Mouse (Mus musculus) forebrain, embryonic 15.5 days (tissue): ENCODE measurements at regions not wholly inside any gene's neighbourhood (a gene's known extent, or its start where the extent isn't known, plus 50 kb on each side); places are given as distances from the start of the nearest gene placed in this dataset.

Experiments used
- ATAC-seq: fragments of 200-750 bp; cut with Nextera tagmentation; replicated peaks from 2 replicates; pipeline ENCODE4 v1.8.0; 2017; ENCODE audit warnings: mild to moderate bottlenecking, moderate TSS enrichment, moderate library complexity
- H3K27ac ChIP-seq: fragments of 300-500 bp; sonication (generic); replicated peaks from 2 replicates; pipeline ENCODE4 v1.5.1; 2015; ENCODE audit warnings: mild to moderate bottlenecking, inconsistent platforms
- H3K27me3 ChIP-seq: fragments of 300-500 bp; sonication (generic); 2 replicates; pipeline ENCODE4 v1.6.1; 2015; ENCODE audit warnings: inconsistent platforms
- H3K36me3 ChIP-seq: fragments of 300-500 bp; sonication (generic); 2 replicates; pipeline ENCODE4 v1.6.1; 2015; ENCODE audit warnings: mild to moderate bottlenecking, inconsistent platforms
- H3K4me1 ChIP-seq: fragments of 300-500 bp; sonication (generic); 2 replicates; pipeline ENCODE4 v1.6.1; 2015; ENCODE audit warnings: inconsistent platforms
- H3K4me2 ChIP-seq: fragments of 300-500 bp; sonication (generic); replicated peaks from 2 replicates; pipeline ENCODE4 v1.6.1; 2015; ENCODE audit warnings: mild to moderate bottlenecking, inconsistent platforms
- H3K4me3 ChIP-seq: fragments of 300-500 bp; sonication (generic); 2 replicates; pipeline ENCODE4 v1.5.1; 2015; ENCODE audit warnings: mild to moderate bottlenecking, inconsistent platforms
- H3K9ac ChIP-seq: fragments of 300-500 bp; sonication (generic); replicated peaks from 2 replicates; pipeline ENCODE4 v1.6.1; 2015; ENCODE audit warnings: mild to moderate bottlenecking, inconsistent platforms
- H3K9me3 ChIP-seq: fragments of 300-500 bp; sonication (generic); 2 replicates; pipeline ENCODE4 v1.6.1; 2016; ENCODE audit warnings: inconsistent platforms
- WGBS: fragments of 180-500 bp; shearing (Covaris S2); methylation state at CpG from one replicate; pipeline ENCODE4 v1.1.7; 2015; ENCODE audit warnings: mixed read lengths; 5-methylcytosine and 5-hydroxymethylcytosine counted together

DNA sequence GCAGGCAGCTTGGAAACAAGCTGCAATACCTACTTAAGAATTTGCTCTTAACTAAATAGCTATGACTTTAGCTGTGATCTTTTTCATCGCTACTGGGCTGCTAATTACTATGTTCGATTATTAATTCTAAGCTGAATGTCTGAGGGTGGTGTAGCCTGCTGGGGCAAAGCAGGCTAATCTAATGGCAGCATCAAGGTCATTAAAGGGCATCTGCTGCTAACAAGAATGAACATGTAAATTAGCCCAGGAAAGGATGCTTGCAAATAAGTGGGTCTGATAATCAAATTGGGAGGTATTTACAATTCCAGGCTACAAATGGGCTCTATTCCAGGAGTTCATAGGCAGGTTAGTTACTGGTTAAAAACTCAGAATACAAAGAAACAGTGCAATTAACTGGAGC is 327.5 kb upstream of the Gcfc2 start:
- no peaks in the 10 kb centered on the region for H3K27me3 ChIP-seq
- H3K36me3 ChIP-seq, result no peaks in the 10 kb centered on the region
- no peak overlapping the region for H3K4me3 ChIP-seq
- 0 out of 2 replicates have a peak, but pooled peaks cover 4% of the 10 kb centered on the region for H3K4me1 ChIP-seq
- H3K9ac ChIP-seq, result no peak overlapping the region
- no peak overlapping the region for H3K4me2 ChIP-seq
- no peak overlapping the region for H3K27ac ChIP-seq
- ATAC-seq, result peak; percentile 53; the same call in 1 of the 2 replicates
- WGBS, result 10% methylated on average over 2 of the region's 2 CpGs
- H3K9me3 ChIP-seq, result no peaks in the 10 kb centered on the region

- Histone ChIP-seq H3K9ac (no peak overlapping the region), H3K27me3 (no peaks in the 10 kb centered on the region), H3K9me3 (no peaks in the 10 kb centered on the region), H3K4me1 (no peaks in the 10 kb centered on the region), H3K4me3 (no peak overlapping the region), H3K36me3 (no peaks in the 10 kb centered on the region), H3K4me2 (no peak overlapping the region), H3K27ac (no peak overlapping the region)
- WGBS, result 55% methylated on average over 1 of the region's 1 CpGs
- no peak for ATAC-seq
These were observed 314.8 kb upstream of the Gcfc2 start for GRCm38 (mm10) chr6:81608637-81609036.

- Histone ChIP-seq H3K4me1 (no peaks in the 10 kb centered on the region), H3K4me2 (no peak overlapping the region), H3K4me3 (no peak overlapping the region), H3K9ac (no peak overlapping the region), H3K27ac (no peak overlapping the region), H3K36me3 (no peaks in the 10 kb centered on the region), H3K27me3 (no peaks in the 10 kb centered on the region), H3K9me3 (no peaks in the 10 kb centered on the region)
- 87% methylated on average over 6 of the region's 6 CpGs for WGBS
- no peak for ATAC-seq
These were observed 311.5 kb upstream of the Gcfc2 start for GRCm38 (mm10) chr6:81611980-81612379.

DNA sequence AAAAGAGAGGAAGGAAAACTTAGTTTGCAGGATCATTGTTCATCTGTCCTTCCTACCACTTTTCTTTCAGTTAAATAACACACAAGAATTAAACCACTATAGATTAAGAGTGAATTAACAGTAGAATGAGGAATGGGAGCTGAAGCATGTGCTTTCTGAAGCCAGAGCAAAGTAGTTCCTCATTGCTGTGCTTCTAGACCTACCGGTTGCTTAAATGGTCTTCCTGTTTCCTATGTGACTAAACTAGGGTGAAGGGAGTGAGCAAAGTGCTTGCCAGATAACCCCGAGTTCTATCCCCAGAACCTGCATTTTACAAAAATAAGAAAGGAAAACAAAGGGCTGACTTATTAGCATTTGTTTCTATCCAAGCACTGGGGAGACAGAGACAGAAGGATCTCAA is 305.5 kb upstream of the Gcfc2 start:
- no peaks in the 10 kb centered on the region for H3K36me3 ChIP-seq
- H3K4me3 ChIP-seq, result no peak overlapping the region
- no peak overlapping the region for H3K27ac ChIP-seq
- H3K4me1 ChIP-seq, result no peaks in the 10 kb centered on the region
- no peak overlapping the region for H3K4me2 ChIP-seq
- no peaks in the 10 kb centered on the region for H3K9me3 ChIP-seq
- H3K27me3 ChIP-seq, result no peaks in the 10 kb centered on the region
- no peak overlapping the region for H3K9ac ChIP-seq
- no peak for ATAC-seq
- WGBS, result 83% methylated on average over 2 of the region's 2 CpGs

DNA sequence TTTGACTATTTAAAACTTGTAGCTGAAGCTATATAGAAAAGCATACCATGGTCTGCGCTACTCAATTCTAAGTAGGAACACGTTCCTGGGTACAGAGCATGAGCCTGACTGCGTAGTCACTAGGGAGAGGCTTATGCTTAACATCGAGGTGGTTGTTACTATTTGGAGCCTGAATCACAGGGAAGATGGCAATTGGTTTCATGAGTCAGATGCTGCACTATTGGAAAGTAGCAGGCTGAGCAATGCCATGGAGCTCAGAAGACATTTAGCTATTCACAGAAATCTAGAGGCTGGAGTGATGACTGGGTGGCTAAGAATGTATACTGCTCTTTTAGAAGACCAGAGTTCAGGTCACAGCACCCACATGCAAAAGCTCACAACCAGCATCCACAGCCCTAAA is 302.4 kb upstream of the Gcfc2 start:
- H3K27ac ChIP-seq, result no peak overlapping the region
- H3K4me2 ChIP-seq, result no peak overlapping the region
- no peak overlapping the region for H3K4me3 ChIP-seq
- no peak for ATAC-seq
- H3K9ac ChIP-seq, result no peak overlapping the region
- no peaks in the 10 kb centered on the region for H3K36me3 ChIP-seq
- no peaks in the 10 kb centered on the region for H3K4me1 ChIP-seq
- no peaks in the 10 kb centered on the region for H3K27me3 ChIP-seq
- no peaks in the 10 kb centered on the region for H3K9me3 ChIP-seq
- WGBS, result 95% methylated on average over 4 of the region's 4 CpGs

GRCm38 (mm10) chr6:81622714-81623113 is 300.8 kb upstream of the Gcfc2 start:
- Histone ChIP-seq H3K9me3 (no peaks in the 10 kb centered on the region), H3K36me3 (no peaks in the 10 kb centered on the region), H3K4me1 (no peaks in the 10 kb centered on the region), H3K27me3 (no peaks in the 10 kb centered on the region), H3K27ac (no peak overlapping the region), H3K4me3 (no peak overlapping the region), H3K4me2 (no peak overlapping the region), H3K9ac (no peak overlapping the region)
- WGBS, result 82% methylated on average over 5 of the region's 5 CpGs
- no peak for ATAC-seq

DNA sequence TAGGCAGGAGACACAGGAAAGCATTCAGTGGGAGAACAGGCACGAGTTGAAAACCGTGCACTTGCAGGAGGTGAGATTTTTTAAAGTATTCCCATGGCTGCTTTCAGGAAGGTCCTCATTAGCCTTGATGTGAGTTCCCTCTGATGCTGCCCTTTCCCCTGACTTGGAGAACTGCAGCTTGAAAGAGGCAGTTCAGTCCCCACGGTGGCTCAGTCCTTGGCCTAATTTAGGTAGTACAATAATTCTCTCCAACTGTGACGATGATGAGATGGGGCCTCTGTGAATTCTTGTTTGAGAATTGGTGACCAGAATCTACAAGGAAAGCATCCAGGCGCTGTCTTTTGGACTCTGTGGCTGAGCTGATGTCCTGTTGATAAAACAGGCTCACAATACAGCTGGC is 298.5 kb upstream of the Gcfc2 start:
- H3K9me3 ChIP-seq, result no peaks in the 10 kb centered on the region
- WGBS, result 55% methylated on average over 5 of the region's 5 CpGs
- no peak overlapping the region for H3K27ac ChIP-seq
- H3K36me3 ChIP-seq, result no peaks in the 10 kb centered on the region
- H3K4me3 ChIP-seq, result no peak overlapping the region
- H3K27me3 ChIP-seq, result no peaks in the 10 kb centered on the region
- no peak overlapping the region for H3K9ac ChIP-seq
- ATAC-seq, result no peak
- no peak overlapping the region for H3K4me2 ChIP-seq
- H3K4me1 ChIP-seq, result no peaks in the 10 kb centered on the region

DNA sequence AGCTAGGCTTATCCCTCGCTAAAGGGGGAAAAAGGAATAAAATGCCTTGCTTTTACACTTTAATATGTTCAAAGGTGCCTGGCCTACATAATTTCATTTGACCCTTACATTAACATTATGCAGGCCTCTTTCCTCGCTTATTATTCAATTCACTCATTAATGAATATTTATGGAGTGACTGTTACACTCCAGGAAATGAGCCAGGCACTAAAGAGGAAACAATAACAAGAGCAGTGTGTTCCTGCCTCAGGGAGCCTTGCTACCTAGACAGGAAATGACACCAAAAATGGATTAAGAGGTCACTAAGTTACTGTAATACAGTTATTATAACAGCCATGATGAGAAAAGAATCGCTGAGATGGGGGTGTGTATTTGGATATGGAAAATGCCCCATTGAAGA is 289.9 kb upstream of the Gcfc2 start:
- no peak overlapping the region for H3K9ac ChIP-seq
- H3K9me3 ChIP-seq, result no peaks in the 10 kb centered on the region
- ATAC-seq, result no peak
- peaks cover 8% of the 10 kb centered on the region; the same call in 1 of the 2 replicates for H3K4me1 ChIP-seq
- no peak overlapping the region for H3K4me3 ChIP-seq
- H3K36me3 ChIP-seq, result no peaks in the 10 kb centered on the region
- no peak overlapping the region for H3K4me2 ChIP-seq
- H3K27ac ChIP-seq, result no peak overlapping the region
- H3K27me3 ChIP-seq, result no peaks in the 10 kb centered on the region
- WGBS, result 50% methylated on average over 3 of the region's 3 CpGs

DNA sequence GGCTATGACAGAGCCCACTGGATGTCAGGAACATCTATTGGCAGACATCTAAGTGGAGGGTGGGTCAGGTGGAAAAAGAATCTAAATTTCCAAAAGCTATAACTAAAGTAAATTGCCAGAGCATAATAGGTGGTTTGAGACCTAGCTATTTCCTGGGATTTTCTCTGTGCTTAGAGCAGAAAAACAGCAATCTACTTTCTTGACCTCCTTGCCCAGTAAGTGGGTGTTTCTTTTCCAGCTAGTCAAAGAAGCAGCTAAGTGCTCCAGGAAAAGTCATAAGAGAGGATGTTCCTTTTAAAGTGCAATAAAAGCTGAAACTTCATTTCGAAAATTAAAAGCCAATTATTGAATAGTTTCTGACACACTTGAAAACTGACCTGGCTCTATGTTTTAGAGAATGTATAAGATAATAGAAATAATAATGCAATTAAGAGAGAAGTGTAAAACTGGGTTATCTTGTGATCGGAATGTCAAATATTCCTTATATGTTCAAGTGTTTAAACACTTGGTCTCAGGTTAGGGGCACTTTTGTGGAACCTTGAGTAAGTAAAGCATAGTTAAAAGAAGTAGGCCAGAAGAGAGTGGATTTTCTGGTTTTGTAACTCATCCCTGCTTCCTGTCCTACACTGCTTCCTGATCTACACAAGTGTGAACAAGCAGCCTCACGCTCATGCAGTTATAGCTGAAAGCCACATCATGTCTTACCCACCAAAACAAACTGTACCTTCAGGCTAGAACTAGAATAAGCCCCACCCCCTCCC is 275.7 kb upstream of the Gcfc2 start:
- Histone ChIP-seq H3K4me2 (no peak overlapping the region), H3K27ac (no peak overlapping the region), H3K36me3 (no peaks in the 10 kb centered on the region), H3K9ac (no peak overlapping the region), H3K9me3 (no peaks in the 10 kb centered on the region), H3K4me1 (no peaks in the 10 kb centered on the region), H3K4me3 (no peak overlapping the region), H3K27me3 (no peaks in the 10 kb centered on the region)
- ATAC-seq, result no peak
- WGBS, result 90% methylated on average over 3 of the region's 3 CpGs

GRCm38 (mm10) chr6:81651856-81652255 is 271.6 kb upstream of the Gcfc2 start:
- H3K9ac ChIP-seq, result no peak overlapping the region
- no peak overlapping the region for H3K4me3 ChIP-seq
- no peak overlapping the region for H3K27ac ChIP-seq
- 68% methylated on average over 2 of the region's 2 CpGs for WGBS
- H3K27me3 ChIP-seq, result no peaks in the 10 kb centered on the region
- no peaks in the 10 kb centered on the region for H3K4me1 ChIP-seq
- no peaks in the 10 kb centered on the region for H3K36me3 ChIP-seq
- ATAC-seq, result no peak
- H3K4me2 ChIP-seq, result no peak overlapping the region
- H3K9me3 ChIP-seq, result no peaks in the 10 kb centered on the region

- ATAC-seq, result no peak
- no peak overlapping the region for H3K27ac ChIP-seq
- 90% methylated on average over 2 of the region's 2 CpGs for WGBS
These were observed 268.3 kb upstream of the Gcfc2 start for GRCm38 (mm10) chr6:81655205-81655604.

DNA sequence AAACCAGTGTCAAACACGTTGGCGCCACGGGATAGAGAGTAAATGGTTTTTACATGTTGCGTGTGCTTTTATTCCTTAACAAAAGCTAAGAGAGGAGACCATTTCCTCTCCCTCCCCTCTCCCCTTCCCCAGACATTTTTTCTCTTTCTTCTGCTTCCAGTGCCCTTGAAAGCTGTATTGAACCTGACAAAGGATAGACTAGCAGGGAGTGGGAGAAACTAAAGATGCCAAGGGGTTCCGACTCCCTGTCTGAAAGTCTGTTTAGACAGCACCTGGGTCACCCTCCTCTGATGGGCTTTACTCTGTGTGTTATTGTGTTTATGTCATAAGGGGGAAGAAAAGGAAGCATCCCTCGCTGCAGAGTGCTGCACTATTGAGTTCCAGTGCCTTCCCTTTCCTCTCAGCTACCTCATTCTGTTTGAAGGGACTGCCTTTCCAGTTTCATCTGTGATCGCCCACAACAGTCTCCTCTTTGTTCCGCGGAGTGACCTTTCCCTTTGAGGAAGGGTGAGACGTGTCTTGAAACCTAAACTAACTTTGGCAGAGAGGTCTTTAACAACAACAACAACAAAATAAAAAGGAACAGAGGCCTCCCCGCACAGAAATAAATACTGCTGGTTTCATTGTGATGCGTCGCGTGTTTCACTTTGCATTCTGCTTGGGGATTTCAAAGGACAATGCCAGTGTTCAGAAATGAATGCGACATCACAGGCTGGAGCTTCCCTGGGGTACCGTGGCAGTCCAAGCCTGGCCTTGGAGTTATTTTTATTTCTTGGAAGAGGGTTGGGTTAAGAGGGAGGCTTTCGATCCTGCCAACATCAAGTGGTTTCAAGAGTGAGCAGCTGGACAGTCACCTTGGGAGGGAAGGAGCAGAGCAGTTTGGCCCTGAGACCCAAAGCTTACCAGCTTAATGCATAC is 262.7 kb upstream of the Gcfc2 start:
- no peaks in the 10 kb centered on the region for H3K36me3 ChIP-seq
- H3K4me1 ChIP-seq, result 0 out of 2 replicates have a peak, but pooled peaks cover 10% of the 10 kb centered on the region
- peak overlapping the region; percentile 46 for H3K27ac ChIP-seq
- H3K9ac ChIP-seq, result no peak overlapping the region
- peak overlapping the region; percentile 19 for H3K4me2 ChIP-seq
- H3K9me3 ChIP-seq, result no peaks in the 10 kb centered on the region
- no peak overlapping the region; the same call in 1 of the 2 replicates for H3K4me3 ChIP-seq
- no peaks in the 10 kb centered on the region for H3K27me3 ChIP-seq
- 21% methylated on average over 17 of the region's 17 CpGs for WGBS
- peak; percentile 79 for ATAC-seq

More at GRCm38 (mm10) chr6:81655205-81655604, 268.3 kb upstream of the Gcfc2 start:
- Histone ChIP-seq H3K36me3 (no peaks in the 10 kb centered on the region), H3K4me2 (no peak overlapping the region), H3K9me3 (no peaks in the 10 kb centered on the region), H3K4me1 (no peaks in the 10 kb centered on the region), H3K9ac (no peak overlapping the region), H3K4me3 (no peak overlapping the region), H3K27me3 (no peaks in the 10 kb centered on the region)
